Mouse (Mus musculus) MEL (cell line): ENCODE measurements around the gene Sarnp.

Source experiments
- CTCF ChIP-seq, 3 experiments: IDR thresholded peaks in 2 of 3; conservative IDR thresholded peaks in 1 of 3; 2 replicates each; pipeline ENCODE4 v1.5.1; 2011 to 2012; ENCODE audit warnings: low read length in 3 of 3, low read depth in 2 of 3, mild to moderate bottlenecking in 2 of 3, improper control_type of control experiment in 1 of 3, inconsistent platforms in 1 of 3, mixed read lengths in 1 of 3, moderate library complexity in 1 of 3; ENCODE audit not compliant: control insufficient read depth in 1 of 3, insufficient read depth in 1 of 3, poor library complexity in 1 of 3, severe bottlenecking in 1 of 3
- POLR2A ChIP-seq, 2 experiments: IDR thresholded peaks; 2 replicates each; pipeline ENCODE4 v1.6.1; 2011 to 2012; ENCODE audit warnings: low read length in 2 of 2, mild to moderate bottlenecking in 2 of 2, control low read depth in 1 of 2, improper control_type of control experiment in 1 of 2, low read depth in 1 of 2, moderate library complexity in 1 of 2; ENCODE audit not compliant: control insufficient read depth in 1 of 2, insufficient read depth in 1 of 2, poor library complexity in 1 of 2

GRCm38 (mm10) chr10:128837400-128837799, 20.3 kb downstream of the Sarnp start:
- TF ChIP-seq CTCF (IDR thresholded peaks at IDR 0.05 in 2 of 3, conservative IDR thresholded peaks at IDR 0.05 in 1 of 3; ENCODE audit: control insufficient read depth in 1 of 3, insufficient read depth in 1 of 3, low read depth in 2 of 3, low read length in 3 of 3, poor library complexity in 1 of 3, severe bottlenecking in 1 of 3) (peak in 2 of 3 experiments; percentile 21 to 42; a peak in 4 of 6 replicates), POLR2A (IDR thresholded peaks at IDR 0.05; ENCODE audit: control insufficient read depth in 1 of 2, insufficient read depth in 1 of 2, low read depth in 1 of 2, low read length in 2 of 2, poor library complexity in 1 of 2) (no peak)
